Mouse (Mus musculus): ENCODE results near the gene Sf1. TPM values are rescaled to one million over a fixed set of nuclear protein-coding genes. Genes with fewer than 3 reads are reported as not detected.

The Sf1 gene
- total and polyA plus RNA-seq, 2 experiments from 2014 or later: 102 to 113 TPM

- Histone ChIP-seq H3K4me2 (ENCODE audit: low read depth) (no peak overlapping the region), H3K27me3 (ENCODE audit: insufficient read depth, low read length) (no peaks in the 10 kb centered on the region), H3K4me1 (ENCODE audit: insufficient read depth) (no peaks in the 10 kb centered on the region), H3K9ac (no peak overlapping the region), H3K9me3 (ENCODE audit: low read length) (no peaks in the 10 kb centered on the region), H3K27ac (ENCODE audit: low read depth, low read length) (no peak overlapping the region), H3K4me3 (ENCODE audit: low read depth, low read length) (no peak overlapping the region), H3K36me3 (ENCODE audit: insufficient read depth) (no peaks in the 10 kb centered on the region)
- 59% methylated on average over 9 of the region's 9 CpGs for WGBS
- DNase-seq (no peak), ATAC-seq (no peak)
- no peak for TF ChIP-seq CTCF (IDR thresholded peaks at IDR 0.05; ENCODE audit: low read depth)
These were observed 22.7 kb downstream of the Sf1 start for GRCm38 (mm10) chr19:6386234-6386633.

- Histone ChIP-seq H3K9ac (no peak overlapping the region), H3K4me1 (ENCODE audit: insufficient read depth) (no peaks in the 10 kb centered on the region), H3K4me3 (ENCODE audit: low read depth, low read length) (no peak overlapping the region), H3K4me2 (ENCODE audit: low read depth) (no peak overlapping the region), H3K27me3 (ENCODE audit: insufficient read depth, low read length) (no peaks in the 10 kb centered on the region), H3K9me3 (ENCODE audit: low read length) (no peaks in the 10 kb centered on the region), H3K27ac (ENCODE audit: low read depth, low read length) (no peak overlapping the region), H3K36me3 (ENCODE audit: insufficient read depth) (no peaks in the 10 kb centered on the region)
- 80% methylated on average over 13 of the region's 13 CpGs for WGBS
- DNase-seq (no peak), ATAC-seq (no peak)
- TF ChIP-seq CTCF (IDR thresholded peaks at IDR 0.05; ENCODE audit: low read depth): 0 out of 2 replicates have a peak, but pooled peaks have one; percentile 18
These were observed 24.5 kb downstream of the Sf1 start for GRCm38 (mm10) chr19:6388006-6388405.

- TF ChIP-seq CTCF (IDR thresholded peaks at IDR 0.05; ENCODE audit: low read depth): no peak
- WGBS: 7% methylated on average over 16 of the region's 16 CpGs
- no peaks in the 10 kb centered on the region for H3K27me3 ChIP-seq (ENCODE audit: insufficient read depth, low read length)
- no peaks in the 10 kb centered on the region for H3K36me3 ChIP-seq (ENCODE audit: insufficient read depth)
- H3K9ac ChIP-seq: peak overlapping the region; percentile 35
- ATAC-seq (peak; percentile 56), DNase-seq (peak; percentile 25)
- no peak overlapping the region for H3K27ac ChIP-seq (ENCODE audit: low read depth, low read length)
- H3K4me3 ChIP-seq (ENCODE audit: low read depth, low read length): peak overlapping the region; percentile 20
- peak overlapping the region; percentile 52 for H3K4me2 ChIP-seq (ENCODE audit: low read depth)
- H3K4me1 ChIP-seq (ENCODE audit: insufficient read depth): no peaks in the 10 kb centered on the region
- no peaks in the 10 kb centered on the region for H3K9me3 ChIP-seq (ENCODE audit: low read length)
These were observed 26.3 kb downstream of the Sf1 start for GRCm38 (mm10) chr19:6389803-6390202.

GRCm38 (mm10) chr19:6390251-6390650 lies 26.8 kb downstream of the Sf1 start:
- DNase-seq (no peak), ATAC-seq (no peak)
- Histone ChIP-seq H3K4me2 (ENCODE audit: low read depth) (peak overlapping the region; percentile 52), H3K9ac (no peak overlapping the region), H3K4me1 (ENCODE audit: insufficient read depth) (no peaks in the 10 kb centered on the region), H3K9me3 (ENCODE audit: low read length) (no peaks in the 10 kb centered on the region), H3K27me3 (ENCODE audit: insufficient read depth, low read length) (no peaks in the 10 kb centered on the region), H3K4me3 (ENCODE audit: low read depth, low read length) (no peak overlapping the region), H3K36me3 (ENCODE audit: insufficient read depth) (no peaks in the 10 kb centered on the region), H3K27ac (ENCODE audit: low read depth, low read length) (no peak overlapping the region)
- WGBS: 69% methylated on average over 6 of the region's 6 CpGs
- TF ChIP-seq CTCF (IDR thresholded peaks at IDR 0.05; ENCODE audit: low read depth): no peak

GRCm38 (mm10) chr19:6392743-6393393 lies 29.4 kb downstream of the Sf1 start:
- Histone ChIP-seq H3K27ac (ENCODE audit: low read depth, low read length) (no peak overlapping the region), H3K9ac (no peak overlapping the region), H3K4me3 (ENCODE audit: low read depth, low read length) (no peak overlapping the region), H3K9me3 (ENCODE audit: low read length) (no peaks in the 10 kb centered on the region), H3K36me3 (ENCODE audit: insufficient read depth) (no peaks in the 10 kb centered on the region), H3K27me3 (ENCODE audit: insufficient read depth, low read length) (no peaks in the 10 kb centered on the region), H3K4me2 (ENCODE audit: low read depth) (no peak overlapping the region), H3K4me1 (ENCODE audit: insufficient read depth) (no peaks in the 10 kb centered on the region; the same call in 1 of the 2 replicates)
- peak; percentile 28 for TF ChIP-seq CTCF (IDR thresholded peaks at IDR 0.05; ENCODE audit: low read depth)
- ATAC-seq: no peak
- 95% methylated on average over 14 of the region's 14 CpGs for WGBS
- no peak for DNase-seq

GRCm38 (mm10) chr19:6393637-6394036 lies 30.1 kb downstream of the Sf1 start:
- no peaks in the 10 kb centered on the region; the same call in 1 of the 2 replicates for H3K4me1 ChIP-seq (ENCODE audit: insufficient read depth)
- DNase-seq (no peak), ATAC-seq (no peak)
- no peak for TF ChIP-seq CTCF (IDR thresholded peaks at IDR 0.05; ENCODE audit: low read depth)
- H3K9me3 ChIP-seq (ENCODE audit: low read length): no peaks in the 10 kb centered on the region
- H3K36me3 ChIP-seq (ENCODE audit: insufficient read depth): no peaks in the 10 kb centered on the region
- 92% methylated on average over 16 of the region's 16 CpGs for WGBS
- H3K27ac ChIP-seq (ENCODE audit: low read depth, low read length): no peak overlapping the region
- no peak overlapping the region for H3K9ac ChIP-seq
- no peak overlapping the region for H3K4me3 ChIP-seq (ENCODE audit: low read depth, low read length)
- no peak overlapping the region for H3K4me2 ChIP-seq (ENCODE audit: low read depth)
- H3K27me3 ChIP-seq (ENCODE audit: insufficient read depth, low read length): no peaks in the 10 kb centered on the region

GRCm38 (mm10) chr19:6396237-6396636 lies 32.7 kb downstream of the Sf1 start:
- H3K9me3 ChIP-seq (ENCODE audit: low read length): no peaks in the 10 kb centered on the region
- DNase-seq: no peak
- no peak for TF ChIP-seq CTCF (IDR thresholded peaks at IDR 0.05; ENCODE audit: low read depth)
- no peak overlapping the region for H3K27ac ChIP-seq (ENCODE audit: low read depth, low read length)
- no peak overlapping the region for H3K9ac ChIP-seq
- peaks cover 4% of the 10 kb centered on the region; the same call in 1 of the 2 replicates for H3K4me1 ChIP-seq (ENCODE audit: insufficient read depth)
- WGBS: 73% methylated on average over 5 of the region's 5 CpGs
- no peaks in the 10 kb centered on the region for H3K36me3 ChIP-seq (ENCODE audit: insufficient read depth)
- H3K27me3 ChIP-seq (ENCODE audit: insufficient read depth, low read length): no peaks in the 10 kb centered on the region
- H3K4me3 ChIP-seq (ENCODE audit: low read depth, low read length): no peak overlapping the region
- H3K4me2 ChIP-seq (ENCODE audit: low read depth): no peak overlapping the region
- no peak for ATAC-seq
